In genomic region chr3:83222125-83222524, GRCm38 (mm10) we compare ENCODE assay signal across 8 mouse cellular contexts.
A peak's percentile ranks its signal among the peaks of the same experiment; 100 is the strongest.
DNase-seq lines count a peak whose midpoint lies in the region; ATAC-seq and TF ChIP-seq lines count a peak whose summit lies in the region.

No protein-coding gene starts in this region.

- no peaks in the 10 kb centered on the region for H3K4me1 ChIP-seq in kidney, embryonic 14.5 days (ENCODE audit: control insufficient read depth, insufficient read depth, low read length)
- peaks cover 7% of the 10 kb centered on the region for H3K4me1 ChIP-seq in embryonic facial prominence, embryonic 14.5 days (ENCODE audit: control insufficient read depth, insufficient read depth, low read length)
- H3K4me1 ChIP-seq in midbrain, embryonic 13.5 days (replicated peaks) = no peaks in the 10 kb centered on the region

- no peak overlapping the region for H3K27ac ChIP-seq in kidney, embryonic 14.5 days (ENCODE audit: low read depth, low read length)
- H3K27ac ChIP-seq in embryonic facial prominence, embryonic 14.5 days (replicated peaks; ENCODE audit: low read depth, low read length) = peak overlapping the region; percentile 61
- H3K27ac ChIP-seq in left cerebral cortex, adult 2 months = no peak overlapping the region
- H3K27ac ChIP-seq in midbrain, embryonic 13.5 days = no peak overlapping the region

- 49% methylated on average over 5 of the region's 5 CpGs for WGBS in kidney, embryonic 14.5 days
- 40% methylated on average over 5 of the region's 5 CpGs for WGBS in embryonic facial prominence, embryonic 14.5 days
- WGBS in midbrain, embryonic 13.5 days = 73% methylated on average over 5 of the region's 5 CpGs

- intact Hi-C loops in left cerebral cortex, adult 2 months (cut with DNase I) = loop anchor here (2.0 to 5.0 kb wide), 3 partner anchors 95 to 220 kb away; partner anchors contain the start of gene Dchs2

- peak; percentile 56 for TF ChIP-seq CTCF in left cerebral cortex, adult 2 months (IDR thresholded peaks at IDR 0.05)

- no peak overlapping the region for H3K9ac ChIP-seq in kidney, embryonic 14.5 days (ENCODE audit: low read depth, low read length)
- no peak overlapping the region for H3K9ac ChIP-seq in embryonic facial prominence, embryonic 14.5 days (ENCODE audit: low read depth, low read length)
- no peak overlapping the region for H3K9ac ChIP-seq in midbrain, embryonic 13.5 days (replicated peaks)

- ATAC-seq in kidney, embryonic 14.5 days (ENCODE audit: low FRiP score, low TSS enrichment) = peak; percentile 78; the same call in 1 of the 2 replicates
- peak; percentile 89 for ATAC-seq in embryonic facial prominence, embryonic 14.5 days (ENCODE audit: low read depth)
- ATAC-seq in midbrain, embryonic 13.5 days = no peak

- no peak overlapping the region for H3K4me3 ChIP-seq in kidney, embryonic 14.5 days (ENCODE audit: low read length)
- no peak overlapping the region for H3K4me3 ChIP-seq in embryonic facial prominence, embryonic 14.5 days (ENCODE audit: low read depth, low read length)
- H3K4me3 ChIP-seq in left cerebral cortex, adult 2 months = no peak overlapping the region
- H3K4me3 ChIP-seq in midbrain, embryonic 13.5 days (replicated peaks) = no peak overlapping the region

- DNase-seq in kidney, adult 8-10 months = no peak
- DNase-seq in embryonic facial prominence, embryonic 14.5 days (ENCODE audit: low spot score) = peak; percentile 88
- DNase-seq in left cerebral cortex, adult 2 months (ENCODE audit: extremely low spot score in 1 of 2, low spot score in 2 of 2) = peak in 1 of 2 experiments; percentile 50
- DNase-seq in right cerebral cortex, postnatal 36 days (ENCODE audit: low spot score in 2 of 2) = peak; percentile 9 to 59
- no peak for DNase-seq in spleen, postnatal 14 days (ENCODE audit: low spot score in 2 of 2)
- no peak for DNase-seq in B cell, adult 2 months

- no peaks in the 10 kb centered on the region for H3K36me3 ChIP-seq in kidney, embryonic 14.5 days (ENCODE audit: control insufficient read depth, insufficient read depth, low read length)
- H3K36me3 ChIP-seq in embryonic facial prominence, embryonic 14.5 days (ENCODE audit: control insufficient read depth, insufficient read depth, low read length) = no peaks in the 10 kb centered on the region
- no peaks in the 10 kb centered on the region for H3K36me3 ChIP-seq in midbrain, embryonic 13.5 days

- no peaks in the 10 kb centered on the region for H3K27me3 ChIP-seq in kidney, embryonic 14.5 days (ENCODE audit: control insufficient read depth, insufficient read depth, low read length)
- H3K27me3 ChIP-seq in embryonic facial prominence, embryonic 14.5 days (replicated peaks; ENCODE audit: control insufficient read depth, insufficient read depth, low read length) = no peaks in the 10 kb centered on the region
- H3K27me3 ChIP-seq in midbrain, embryonic 13.5 days = no peaks in the 10 kb centered on the region

- no peaks in the 10 kb centered on the region for H3K9me3 ChIP-seq in kidney, embryonic 14.5 days (ENCODE audit: control insufficient read depth, low read length)
- H3K9me3 ChIP-seq in embryonic facial prominence, embryonic 14.5 days (ENCODE audit: control insufficient read depth, low read length) = no peaks in the 10 kb centered on the region
- no peaks in the 10 kb centered on the region for H3K9me3 ChIP-seq in midbrain, embryonic 13.5 days

- no peak overlapping the region; the same call in 1 of the 2 replicates for H3K4me2 ChIP-seq in kidney, embryonic 14.5 days (replicated peaks; ENCODE audit: low read depth, low read length)
- no peak overlapping the region for H3K4me2 ChIP-seq in embryonic facial prominence, embryonic 14.5 days (ENCODE audit: low read depth, low read length)
- no peak overlapping the region for H3K4me2 ChIP-seq in midbrain, embryonic 13.5 days (replicated peaks)

Comparison
In these comparisons a context has a peak if more than half of its experiments do, and no peak if none do; other contexts are left out.
1. DNase-seq: peak in embryonic facial prominence, embryonic 14.5 days (single experiment) and right cerebral cortex, postnatal 36 days (2 of 2); none in kidney, adult 8-10 months (0 of 2), spleen, postnatal 14 days (0 of 2) and B cell, adult 2 months (0 of 2).